Mouse (Mus musculus) C2C12 (cell line): ENCODE measurements around the gene Gm44790.

Experiments
- CEBPB ChIP-seq: IDR thresholded peaks from one replicate; pipeline ENCODE4 v1.6.1; 2011; ENCODE audit warnings: low read depth, mild to moderate bottlenecking, control low read depth, moderate library complexity
- CTCF ChIP-seq: IDR thresholded peaks from one replicate; pipeline ENCODE4 v1.5.1; 2011; ENCODE audit not compliant: control insufficient read depth, insufficient read depth, insufficient read length
- FOSL1 ChIP-seq: IDR thresholded peaks from one replicate; pipeline ENCODE4 v1.8.0; 2011; ENCODE audit warnings: mild to moderate bottlenecking, low read length; ENCODE audit not compliant: poor library complexity, insufficient read depth, severe bottlenecking
- MAX ChIP-seq: IDR thresholded peaks from one replicate; pipeline ENCODE4 v1.6.1; 2011; ENCODE audit warnings: mild to moderate bottlenecking, control low read depth
- MYOD1 ChIP-seq: IDR thresholded peaks from one replicate; pipeline ENCODE4 v1.6.1; 2011; ENCODE audit warnings: low read depth; ENCODE audit not compliant: control insufficient read depth, insufficient read length
- MYOG ChIP-seq: IDR thresholded peaks from one replicate; pipeline ENCODE4 v1.6.1; 2011; ENCODE audit not compliant: control insufficient read depth, insufficient read length; ENCODE audit errors: extremely low read depth
- USF1 ChIP-seq: IDR thresholded peaks from one replicate; pipeline ENCODE4 v1.6.1; 2011; ENCODE audit warnings: low read depth, mild to moderate bottlenecking, control low read depth, moderate library complexity

DNA sequence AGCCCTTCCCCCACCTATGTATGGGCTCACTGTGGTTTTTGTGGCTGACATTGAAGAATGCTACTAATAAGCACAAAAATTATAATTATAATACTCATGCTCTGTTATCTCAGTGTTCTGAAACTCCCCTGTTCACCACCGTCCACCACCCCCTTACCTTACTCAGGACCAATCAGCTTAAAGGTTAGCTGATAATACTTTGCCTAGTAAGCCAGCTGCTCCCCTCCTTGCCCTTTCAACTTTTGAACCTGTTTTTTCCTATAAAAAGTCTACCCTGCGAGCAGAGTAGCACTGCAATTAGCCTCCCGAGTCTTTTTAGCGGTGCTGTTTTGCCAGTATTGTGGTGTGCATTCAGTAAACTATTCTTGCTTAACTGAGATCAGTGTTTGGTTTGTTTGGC, 41.8 kb upstream of the Gm44790 start:
- TF ChIP-seq CEBPB (no peak), CTCF (no peak), MAX (no peak), FOSL1 (no peak), MYOG (no peak), USF1 (no peak), MYOD1 (no peak)
